ENCODE assay signal across 31 mouse cellular contexts in genomic region chr7:87330782-87331558, GRCm38 (mm10).
DNase-seq lines count a peak whose midpoint lies in the region; ATAC-seq and TF ChIP-seq lines count a peak whose summit lies in the region.
"Had no signal": no experiment of that assay in that cellular context is flagged by ENCODE, and none has a peak within 500 bp of the region (broad histone marks: within the 10 kb centered on the region; RNA-seq: fewer than 3 reads in every experiment).

No protein-coding gene starts in this region.

- no peak for TF ChIP-seq POLR2A in bone marrow macrophage, adult 2 months (IDR thresholded peaks at IDR 0.05; ENCODE audit: borderline replicate concordance, low read depth, low read length)

- H3K9ac ChIP-seq in embryonic facial prominence, embryonic 14.5 days (ENCODE audit: low read depth, low read length): no peak overlapping the region
- H3K9ac ChIP-seq in lung, embryonic 14.5 days: no peak overlapping the region
- H3K9ac ChIP-seq: forebrain, embryonic 13.5 days; heart, embryonic 12.5 days; hindbrain, embryonic 13.5 days; limb, embryonic 15.5 days; liver, embryonic 14.5 days; lung, embryonic 15.5 days; midbrain, embryonic 15.5 days had no signal

- peak; percentile 34 for DNase-seq in embryonic facial prominence, embryonic 14.5 days (ENCODE audit: low spot score)
- no peak for DNase-seq in embryonic facial prominence, embryonic 10.5 days (ENCODE audit: low spot score)
- peak; percentile 1 for DNase-seq in lung, embryonic 14.5 days
- no peak for DNase-seq in lung, postnatal 10 days
- DNase-seq in skeletal muscle tissue, adult 2 months (ENCODE audit: low read depth, low spot score): peak; percentile 8
- DNase-seq in right cerebral cortex, postnatal 25 days: no peak
- no peak for DNase-seq in left cerebral cortex, adult 9 months (ENCODE audit: low spot score in 2 of 2)
- DNase-seq: adrenal gland, postnatal 14 days; cerebellum, adult 11 months; cerebellum, postnatal 10 days; gastrocnemius, postnatal 10 days; heart, adult 11 months; heart, postnatal 10 days; kidney, adult 2 months; left cerebral cortex, postnatal 4 days; lung, postnatal 4 days; right cerebral cortex, adult 18-20 months; thymus, postnatal 14 days had no signal

- no peaks in the 10 kb centered on the region for H3K9me3 ChIP-seq in embryonic facial prominence, embryonic 14.5 days (ENCODE audit: control insufficient read depth, low read length)
- no peaks in the 10 kb centered on the region for H3K9me3 ChIP-seq in embryonic facial prominence, embryonic 10.5 days
- no peaks in the 10 kb centered on the region for H3K9me3 ChIP-seq in lung, embryonic 14.5 days (ENCODE audit: low read depth, low read length)
- H3K9me3 ChIP-seq: forebrain, embryonic 13.5 days; G1E; heart, embryonic 12.5 days; hindbrain, embryonic 13.5 days; limb, embryonic 15.5 days; lung, embryonic 15.5 days; midbrain, embryonic 15.5 days had no signal

- no peak for TF ChIP-seq CTCF in lung, embryonic 14.5 days (IDR thresholded peaks at IDR 0.05; ENCODE audit: low read depth)
- TF ChIP-seq CTCF in bone marrow macrophage, adult 2 months (IDR thresholded peaks at IDR 0.05; ENCODE audit: low read depth, low read length): no peak

- no peaks in the 10 kb centered on the region for H3K36me3 ChIP-seq in embryonic facial prominence, embryonic 14.5 days (ENCODE audit: control insufficient read depth, insufficient read depth, low read length)
- no peaks in the 10 kb centered on the region for H3K36me3 ChIP-seq in embryonic facial prominence, embryonic 10.5 days (replicated peaks)
- no peaks in the 10 kb centered on the region for H3K36me3 ChIP-seq in lung, embryonic 14.5 days (ENCODE audit: insufficient read depth)
- H3K36me3 ChIP-seq: G1E; heart, embryonic 12.5 days; hindbrain, embryonic 13.5 days; limb, embryonic 15.5 days; lung, embryonic 15.5 days; midbrain, embryonic 15.5 days had no signal

- H3K4me3 ChIP-seq in embryonic facial prominence, embryonic 14.5 days (ENCODE audit: low read depth, low read length): no peak overlapping the region
- H3K4me3 ChIP-seq in embryonic facial prominence, embryonic 10.5 days: no peak overlapping the region
- no peak overlapping the region for H3K4me3 ChIP-seq in lung, embryonic 14.5 days (ENCODE audit: low read depth, low read length)
- H3K4me3 ChIP-seq in bone marrow macrophage, adult 2 months (ENCODE audit: insufficient read depth, low read length): no peak overlapping the region
- H3K4me3 ChIP-seq: erythroblast, embryonic 14.5 days; forebrain, embryonic 13.5 days; heart, embryonic 12.5 days; hindbrain, embryonic 13.5 days; limb, embryonic 15.5 days; lung, embryonic 15.5 days; midbrain, embryonic 15.5 days had no signal

- H3K27ac ChIP-seq in embryonic facial prominence, embryonic 14.5 days (replicated peaks; ENCODE audit: low read depth, low read length): no peak overlapping the region
- H3K27ac ChIP-seq in embryonic facial prominence, embryonic 10.5 days (replicated peaks): no peak overlapping the region
- no peak overlapping the region for H3K27ac ChIP-seq in lung, embryonic 14.5 days (ENCODE audit: low read depth)
- H3K27ac ChIP-seq in bone marrow macrophage, adult 2 months (ENCODE audit: insufficient read depth, low read depth, low read length): peak overlapping the region; percentile 30; the same call in 1 of the 2 replicates
- H3K27ac ChIP-seq: forebrain, embryonic 13.5 days; hindbrain, embryonic 13.5 days; kidney, postnatal 0 days; limb, embryonic 15.5 days; liver, embryonic 14.5 days; lung, embryonic 15.5 days; midbrain, embryonic 15.5 days had no signal

- no peak for ATAC-seq in embryonic facial prominence, embryonic 14.5 days (ENCODE audit: low read depth)
- no peak for ATAC-seq in lung, embryonic 14.5 days (ENCODE audit: insufficient read depth)
- ATAC-seq: forebrain, embryonic 13.5 days; inflammation-experienced regulatory T-cells, adult 6 months; midbrain, embryonic 15.5 days had no signal

- H3K27me3 ChIP-seq in embryonic facial prominence, embryonic 14.5 days (replicated peaks; ENCODE audit: control insufficient read depth, insufficient read depth, low read length): no peaks in the 10 kb centered on the region
- no peaks in the 10 kb centered on the region for H3K27me3 ChIP-seq in embryonic facial prominence, embryonic 10.5 days (replicated peaks; ENCODE audit: low read depth, poor library complexity, severe bottlenecking)
- no peaks in the 10 kb centered on the region for H3K27me3 ChIP-seq in lung, embryonic 14.5 days (ENCODE audit: insufficient read depth, low read length)
- H3K27me3 ChIP-seq: CH12.LX; forebrain, embryonic 13.5 days; heart, embryonic 12.5 days; hindbrain, embryonic 13.5 days; limb, embryonic 15.5 days; lung, embryonic 15.5 days; midbrain, embryonic 15.5 days had no signal

- no peak overlapping the region for H3K4me2 ChIP-seq in embryonic facial prominence, embryonic 14.5 days (ENCODE audit: low read depth, low read length)
- H3K4me2 ChIP-seq in lung, embryonic 14.5 days: no peak overlapping the region
- H3K4me2 ChIP-seq: forebrain, embryonic 13.5 days; heart, embryonic 12.5 days; hindbrain, embryonic 13.5 days; limb, embryonic 15.5 days; lung, embryonic 15.5 days; midbrain, embryonic 15.5 days had no signal

- H3K4me1 ChIP-seq in embryonic facial prominence, embryonic 14.5 days (ENCODE audit: control insufficient read depth, insufficient read depth, low read length): no peaks in the 10 kb centered on the region
- H3K4me1 ChIP-seq in embryonic facial prominence, embryonic 10.5 days: no peaks in the 10 kb centered on the region
- H3K4me1 ChIP-seq in lung, embryonic 14.5 days (ENCODE audit: insufficient read depth): no peaks in the 10 kb centered on the region
- peaks cover 2% of the 10 kb centered on the region; the same call in 1 of the 2 replicates for H3K4me1 ChIP-seq in bone marrow macrophage, adult 2 months (ENCODE audit: control insufficient read depth, insufficient read depth, low read length)
- H3K4me1 ChIP-seq: forebrain, embryonic 13.5 days; heart, embryonic 12.5 days; hindbrain, embryonic 13.5 days; limb, embryonic 15.5 days; lung, embryonic 15.5 days; midbrain, embryonic 15.5 days had no signal

- 84% methylated on average over 5 of the region's 5 CpGs for WGBS in embryonic facial prominence, embryonic 14.5 days
- 93% methylated on average over 5 of the region's 5 CpGs for WGBS in embryonic facial prominence, embryonic 10.5 days
- WGBS in lung, embryonic 14.5 days: 81% methylated on average over 5 of the region's 5 CpGs

Comparison
In these comparisons a context has a peak if more than half of its experiments do, and no peak if none do; other contexts are left out.
1. DNase-seq: peak in embryonic facial prominence, embryonic 14.5 days (single experiment), lung, embryonic 14.5 days (single experiment) and skeletal muscle tissue, adult 2 months (single experiment); none in embryonic facial prominence, embryonic 10.5 days (single experiment), lung, postnatal 10 days (single experiment), right cerebral cortex, postnatal 25 days (single experiment) and left cerebral cortex, adult 9 months (0 of 2).